Mouse (Mus musculus) ES-E14 (cell line): ENCODE measurements around the gene Paf1.

Source experiments
- HCFC1 ChIP-seq: IDR thresholded peaks from 2 replicates; pipeline ENCODE4 v1.6.1; 2012; ENCODE audit warnings: low read length, inconsistent platforms, borderline replicate concordance; ENCODE audit not compliant: insufficient read depth
- ZC3H11A ChIP-seq: IDR thresholded peaks from 2 replicates; pipeline ENCODE4 v1.6.1; 2012; ENCODE audit warnings: low read depth, mild to moderate bottlenecking, inconsistent platforms, low read length, borderline replicate concordance
- ZNF384 ChIP-seq: IDR thresholded peaks from 2 replicates; pipeline ENCODE4 v1.6.1; 2012; ENCODE audit warnings: low read depth, low read length, inconsistent platforms

- TF ChIP-seq HCFC1 (no peak), ZC3H11A (no peak), ZNF384 (no peak)
Observed at GRCm38 (mm10) chr7:28367663-28368275, 25.0 kb upstream of the Paf1 start.
